ENCODE assay signal across 19 mouse cellular contexts in the genomic region with DNA sequence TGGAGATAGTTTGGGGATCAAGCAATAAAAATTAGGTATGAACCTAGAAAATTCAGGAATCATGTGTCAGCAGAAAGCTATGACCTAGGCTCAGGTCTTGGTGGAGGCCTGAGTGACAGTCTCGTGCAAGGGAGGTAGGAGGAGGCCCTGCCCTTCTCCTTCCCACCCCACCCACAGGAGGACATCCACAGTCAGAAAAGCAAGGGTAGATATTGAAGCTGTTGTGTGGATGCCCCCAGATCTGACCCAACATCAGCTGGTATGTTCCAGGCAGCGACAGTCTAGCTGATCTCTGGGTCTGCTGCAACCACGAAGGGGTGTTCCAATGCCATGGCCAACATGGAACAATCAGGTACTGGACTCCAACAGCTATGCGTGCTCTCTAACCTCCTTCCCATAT. TPM values are rescaled to one million over a fixed set of nuclear protein-coding genes. Genes with fewer than 3 reads are reported as not detected.
"Had no signal": no experiment of that assay in that cellular context is flagged by ENCODE, and none has a peak within 500 bp of the region (broad histone marks: within the 10 kb centered on the region; RNA-seq: fewer than 3 reads in every experiment).

No protein-coding gene starts in this region.

- H3K4me2 ChIP-seq: lung, embryonic 14.5 days; neural tube, embryonic 13.5 days; neural tube, embryonic 15.5 days had no signal

- H3K9ac ChIP-seq: lung, embryonic 14.5 days; neural tube, embryonic 13.5 days; neural tube, embryonic 15.5 days had no signal

- H3K27ac ChIP-seq: neural tube, embryonic 13.5 days; neural tube, embryonic 15.5 days had no signal

- H3K27me3 ChIP-seq: neural tube, embryonic 13.5 days; neural tube, embryonic 15.5 days had no signal

- DNase-seq: lung, adult 18-20 months; lung, embryonic 14.5 days; lung, postnatal 10 days; midbrain, embryonic 14.5 days; retina, postnatal 1 day; right cerebral cortex, adult 18-20 months; right cerebral cortex, postnatal 25 days; right cerebral cortex, postnatal 4 days; spleen, adult 18-20 months; thymus, adult 18-20 months; thymus, postnatal 14 days; thymus, postnatal 36 days had no signal

- H3K4me1 ChIP-seq: neural tube, embryonic 15.5 days had no signal

- H3K36me3 ChIP-seq: midbrain, embryonic 10.5 days; neural tube, embryonic 13.5 days; neural tube, embryonic 15.5 days had no signal

- H3K4me3 ChIP-seq: midbrain, embryonic 10.5 days; myocyte; neural tube, embryonic 13.5 days; neural tube, embryonic 15.5 days had no signal

- H3K9me3 ChIP-seq: midbrain, embryonic 10.5 days; neural tube, embryonic 13.5 days; neural tube, embryonic 15.5 days had no signal

- ATAC-seq: midbrain, embryonic 16.5 days had no signal

RNA-seq across cellular contexts. Expression of gene Ky, which starts 10.3 kb away (rescaled TPM):
- total RNA-seq: megakaryocyte, adult 5-6 weeks; megakaryocyte-erythroid progenitor cell, adult 5-6 weeks had no signal
